Mouse (Mus musculus) small intestine, adult 2 months (tissue): ENCODE measurements around the gene Skap2.

Experiments
- CTCF ChIP-seq: fragments of 200-500 bp; IDR thresholded peaks from 2 replicates; pipeline ENCODE4 v1.5.1; 2012; ENCODE audit warnings: low read depth, mild to moderate bottlenecking, control low read depth, inconsistent platforms, low read length, moderate library complexity, mixed read lengths; ENCODE audit not compliant: insufficient replicate concordance, insufficient read length; ENCODE audit errors: extremely low read depth
- POLR2A ChIP-seq: fragments of 200-500 bp; IDR thresholded peaks from 2 replicates; pipeline ENCODE4 v1.6.1; 2012; ENCODE audit warnings: low read depth, mild to moderate bottlenecking, control low read depth, inconsistent platforms, low read length, moderate library complexity

- TF ChIP-seq POLR2A (no peak), CTCF (no peak)
These were observed 3.6 kb downstream of the Skap2 start for GRCm38 (mm10) chr6:52008757-52009156.
